ENCODE assay signal across 15 mouse cellular contexts in the genomic region with DNA sequence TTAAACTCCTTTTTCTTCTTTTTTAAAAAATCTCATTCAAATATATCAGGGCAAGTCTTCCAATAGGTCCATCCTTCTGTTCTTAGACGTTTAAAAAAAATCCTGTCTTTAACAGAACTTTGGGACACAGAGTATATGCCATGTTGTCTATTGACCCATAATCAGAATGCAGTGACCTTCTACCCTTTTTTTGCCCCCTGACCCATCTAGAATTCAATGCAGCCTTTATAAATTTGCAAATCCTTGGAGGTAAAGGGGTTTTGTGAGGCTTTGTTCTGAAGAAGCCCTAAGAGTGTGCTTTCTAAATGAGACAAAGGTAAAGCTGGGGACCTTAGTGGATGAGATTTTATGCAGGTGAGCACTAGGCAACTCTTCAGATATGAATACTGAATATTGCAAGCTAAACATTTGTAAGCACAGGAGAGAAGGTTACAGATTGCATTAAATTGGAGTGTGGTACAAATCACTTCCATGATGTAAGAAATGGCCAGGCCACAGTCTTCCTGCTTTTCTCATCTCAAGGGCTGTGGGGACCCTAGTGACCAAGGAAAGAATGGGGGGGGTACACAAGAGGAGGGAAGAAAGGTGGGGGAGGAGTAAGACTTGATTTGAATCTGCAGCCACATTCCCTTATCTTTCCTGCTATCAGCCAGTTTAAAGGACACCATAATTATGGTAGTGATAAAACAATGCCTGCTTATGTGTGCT. TPM values are rescaled to one million over a fixed set of nuclear protein-coding genes. Genes with fewer than 3 reads are reported as not detected.
DNase-seq lines count a peak whose midpoint lies in the region; ATAC-seq and TF ChIP-seq lines count a peak whose summit lies in the region.
"Had no signal": no experiment of that assay in that cellular context is flagged by ENCODE, and none has a peak within 500 bp of the region (broad histone marks: within the 10 kb centered on the region; RNA-seq: fewer than 3 reads in every experiment).

No protein-coding gene starts in this region.

- H3K27me3 ChIP-seq in intestine, embryonic 15.5 days (replicated peaks), result no peaks in the 10 kb centered on the region
- no peaks in the 10 kb centered on the region for H3K27me3 ChIP-seq in intestine, postnatal 0 days (replicated peaks; ENCODE audit: control insufficient read depth, insufficient read depth, low read length)
- H3K27me3 ChIP-seq in embryonic facial prominence, embryonic 11.5 days (ENCODE audit: control insufficient read depth, insufficient read depth, low read length), result no peaks in the 10 kb centered on the region
- H3K27me3 ChIP-seq in hindbrain, embryonic 13.5 days, result no peaks in the 10 kb centered on the region
- H3K27me3 ChIP-seq in liver, postnatal 0 days (ENCODE audit: insufficient read depth, low read length), result peaks cover 23% of the 10 kb centered on the region
- H3K27me3 ChIP-seq: limb, embryonic 13.5 days had no signal

- no peaks in the 10 kb centered on the region for H3K36me3 ChIP-seq in intestine, embryonic 15.5 days
- no peaks in the 10 kb centered on the region for H3K36me3 ChIP-seq in intestine, postnatal 0 days (ENCODE audit: control insufficient read depth, insufficient read depth)
- no peaks in the 10 kb centered on the region for H3K36me3 ChIP-seq in embryonic facial prominence, embryonic 11.5 days (replicated peaks; ENCODE audit: control insufficient read depth, insufficient read depth, low read depth, low read length)
- H3K36me3 ChIP-seq in hindbrain, embryonic 13.5 days, result no peaks in the 10 kb centered on the region
- H3K36me3 ChIP-seq in liver, postnatal 0 days (replicated peaks; ENCODE audit: insufficient read depth, low read length), result no peaks in the 10 kb centered on the region
- H3K36me3 ChIP-seq: limb, embryonic 13.5 days had no signal

- no peak overlapping the region for H3K4me3 ChIP-seq in intestine, embryonic 15.5 days (replicated peaks)
- H3K4me3 ChIP-seq in intestine, postnatal 0 days (ENCODE audit: low read depth, low read length), result no peak overlapping the region
- no peak overlapping the region for H3K4me3 ChIP-seq in embryonic facial prominence, embryonic 11.5 days (ENCODE audit: low read depth, low read length)
- H3K4me3 ChIP-seq in hindbrain, embryonic 13.5 days, result no peak overlapping the region
- no peak overlapping the region for H3K4me3 ChIP-seq in liver, postnatal 0 days (ENCODE audit: low read depth, low read length)
- H3K4me3 ChIP-seq: limb, embryonic 13.5 days had no signal

- no peak for ATAC-seq in intestine, embryonic 15.5 days
- ATAC-seq in intestine, postnatal 0 days, result no peak
- ATAC-seq in embryonic facial prominence, embryonic 11.5 days (replicated peaks; ENCODE audit: insufficient number of reproducible peaks, low FRiP score, low TSS enrichment, low read depth), result no peak
- ATAC-seq in hindbrain, embryonic 13.5 days (ENCODE audit: low FRiP score), result no peak
- ATAC-seq in liver, postnatal 0 days, result no peak

- no peak for TF ChIP-seq CTCF in intestine, postnatal 0 days (IDR thresholded peaks at IDR 0.05; ENCODE audit: low read depth)
- no peak for TF ChIP-seq CTCF in liver, postnatal 0 days (IDR thresholded peaks at IDR 0.05; ENCODE audit: low read depth)

- no peak overlapping the region for H3K4me2 ChIP-seq in intestine, embryonic 15.5 days (replicated peaks)
- no peak overlapping the region for H3K4me2 ChIP-seq in intestine, postnatal 0 days (replicated peaks; ENCODE audit: low read depth)
- H3K4me2 ChIP-seq in embryonic facial prominence, embryonic 11.5 days (ENCODE audit: low read depth, low read length), result no peak overlapping the region; the same call in 1 of the 2 replicates
- no peak overlapping the region for H3K4me2 ChIP-seq in hindbrain, embryonic 13.5 days
- no peak overlapping the region for H3K4me2 ChIP-seq in liver, postnatal 0 days (ENCODE audit: low read depth, low read length)
- H3K4me2 ChIP-seq: limb, embryonic 13.5 days had no signal

- H3K9ac ChIP-seq in intestine, embryonic 15.5 days, result no peak overlapping the region
- H3K9ac ChIP-seq in intestine, postnatal 0 days (ENCODE audit: low read depth, low read length), result no peak overlapping the region
- H3K9ac ChIP-seq in embryonic facial prominence, embryonic 11.5 days (replicated peaks; ENCODE audit: low read length), result peak overlapping the region; percentile 41
- H3K9ac ChIP-seq in hindbrain, embryonic 13.5 days, result no peak overlapping the region; the same call in 1 of the 2 replicates
- H3K9ac ChIP-seq in liver, postnatal 0 days (replicated peaks), result no peak overlapping the region
- H3K9ac ChIP-seq: limb, embryonic 13.5 days; lung, embryonic 14.5 days had no signal

- H3K9me3 ChIP-seq in intestine, embryonic 15.5 days, result no peaks in the 10 kb centered on the region
- no peaks in the 10 kb centered on the region for H3K9me3 ChIP-seq in intestine, postnatal 0 days (ENCODE audit: control insufficient read depth)
- H3K9me3 ChIP-seq in embryonic facial prominence, embryonic 11.5 days (replicated peaks; ENCODE audit: control insufficient read depth, low read length), result no peaks in the 10 kb centered on the region
- no peaks in the 10 kb centered on the region for H3K9me3 ChIP-seq in hindbrain, embryonic 13.5 days
- H3K9me3 ChIP-seq in liver, postnatal 0 days (ENCODE audit: low read length), result no peaks in the 10 kb centered on the region
- H3K9me3 ChIP-seq: limb, embryonic 13.5 days had no signal

- DNase-seq in embryo, embryonic 10.5 days (ENCODE audit: low spot score), result peak; percentile 79
- DNase-seq in embryonic facial prominence, embryonic 11.5 days (ENCODE audit: low spot score), result peak; percentile 14
- no peak for DNase-seq in liver, postnatal 0 days
- DNase-seq in left cerebral cortex, adult 8-10 months (ENCODE audit: low spot score in 2 of 2), result no peak
- DNase-seq: thymus, adult 18-20 months had no signal

- 0 out of 2 replicates have a peak overlapping the region, but pooled peaks have one; percentile 10 for H3K27ac ChIP-seq in intestine, embryonic 15.5 days
- no peak overlapping the region for H3K27ac ChIP-seq in intestine, postnatal 0 days (ENCODE audit: low read depth, low read length)
- no peak overlapping the region; the same call in 1 of the 2 replicates for H3K27ac ChIP-seq in embryonic facial prominence, embryonic 11.5 days (replicated peaks; ENCODE audit: low read depth, low read length)
- peak overlapping the region; percentile 31; the same call in 1 of the 2 replicates for H3K27ac ChIP-seq in hindbrain, embryonic 13.5 days
- H3K27ac ChIP-seq in liver, postnatal 0 days (ENCODE audit: low read depth), result no peak overlapping the region

- peaks cover 12% of the 10 kb centered on the region; the same call in 1 of the 2 replicates for H3K4me1 ChIP-seq in intestine, embryonic 15.5 days (replicated peaks)
- H3K4me1 ChIP-seq in intestine, postnatal 0 days (replicated peaks; ENCODE audit: control insufficient read depth, insufficient read depth, low read length), result peaks cover 9% of the 10 kb centered on the region; the same call in 1 of the 2 replicates
- peaks cover 5% of the 10 kb centered on the region for H3K4me1 ChIP-seq in embryonic facial prominence, embryonic 11.5 days (ENCODE audit: control insufficient read depth, insufficient read depth, low read length)
- peaks cover 48% of the 10 kb centered on the region for H3K4me1 ChIP-seq in hindbrain, embryonic 13.5 days (replicated peaks)
- peaks cover 19% of the 10 kb centered on the region for H3K4me1 ChIP-seq in liver, postnatal 0 days (ENCODE audit: insufficient read depth)

- WGBS in intestine, embryonic 15.5 days, result 73% methylated on average over 1 of the region's 1 CpGs
- WGBS in intestine, postnatal 0 days, result 79% methylated on average over 1 of the region's 1 CpGs
- WGBS in embryonic facial prominence, embryonic 11.5 days, result 13% methylated on average over 1 of the region's 1 CpGs
- WGBS in hindbrain, embryonic 13.5 days, result 17% methylated on average over 1 of the region's 1 CpGs
- 65% methylated on average over 1 of the region's 1 CpGs for WGBS in liver, postnatal 0 days (ENCODE audit: insufficient replicate concordance)

- no peak for TF ChIP-seq EP300 in liver, postnatal 0 days (IDR thresholded peaks at IDR 0.05; ENCODE audit: low read depth)

RNA-seq across cellular contexts. Expression of a gene that starts 1.6 kb away (rescaled TPM):
- polyA plus RNA-seq in intestine, embryonic 15.5 days (2015; fragmentation: Nextera tagmentation; extraction: Ambion mirVana), result 55.5 TPM in 2 replicates
- 22.6 and 30.1 TPM in 2 replicates for polyA plus RNA-seq in intestine, postnatal 0 days (2015; fragmentation: Nextera tagmentation; extraction: Ambion mirVana)
- 40.8 and 44.3 TPM in 2 replicates for polyA plus RNA-seq in embryonic facial prominence, embryonic 11.5 days (2014; fragmentation: Nextera tagmentation; extraction: Ambion mirVana)
- 60.3 and 61.4 TPM in 2 replicates for polyA plus RNA-seq in hindbrain, embryonic 13.5 days (2015; fragmentation: Nextera tagmentation; extraction: Ambion mirVana)
- polyA plus RNA-seq in liver, postnatal 0 days (2015; fragmentation: Nextera tagmentation; extraction: Ambion mirVana), result 20.7 and 22.4 TPM in 2 replicates
- total RNA-seq in left cerebral cortex, adult 8-10 months (2022), result 10 to 100 TPM; 53.3 to 62.7 (median 56.5) TPM

RNA-seq across cellular contexts. Expression of a gene that starts 4.5 kb away (rescaled TPM):
- polyA plus RNA-seq in intestine, embryonic 15.5 days (2015; fragmentation: Nextera tagmentation; extraction: Ambion mirVana), result 3.2 and 3.6 TPM in 2 replicates
- polyA plus RNA-seq in intestine, postnatal 0 days (2015; fragmentation: Nextera tagmentation; extraction: Ambion mirVana), result 0.95 and 1.2 TPM in 2 replicates
- 15.5 and 16.9 TPM in 2 replicates for polyA plus RNA-seq in embryonic facial prominence, embryonic 11.5 days (2014; fragmentation: Nextera tagmentation; extraction: Ambion mirVana)
- polyA plus RNA-seq in hindbrain, embryonic 13.5 days (2015; fragmentation: Nextera tagmentation; extraction: Ambion mirVana), result 11.5 and 12.7 TPM in 2 replicates
- 0.15 and 0.25 TPM in 2 replicates for polyA plus RNA-seq in liver, postnatal 0 days (2015; fragmentation: Nextera tagmentation; extraction: Ambion mirVana)
- 10 to 100 TPM in 1 of 4 experiments, 1 to 10 TPM in 3; 7.9 to 10.6 (median 8.5) TPM for total RNA-seq in left cerebral cortex, adult 8-10 months (2022)
- total RNA-seq: hematopoietic stem cell, adult 5-6 weeks; megakaryocyte-erythroid progenitor cell, adult 5-6 weeks had no signal

RNA-seq across cellular contexts. Expression of a gene that starts 15.9 kb away (rescaled TPM):
- polyA plus RNA-seq in intestine, embryonic 15.5 days (2015; fragmentation: Nextera tagmentation; extraction: Ambion mirVana), result 11.8 and 12.6 TPM in 2 replicates
- 6.3 and 6.8 TPM in 2 replicates for polyA plus RNA-seq in intestine, postnatal 0 days (2015; fragmentation: Nextera tagmentation; extraction: Ambion mirVana)
- polyA plus RNA-seq in embryonic facial prominence, embryonic 11.5 days (2014; fragmentation: Nextera tagmentation; extraction: Ambion mirVana), result 6.6 and 9.2 TPM in 2 replicates
- 13.1 and 14.0 TPM in 2 replicates for polyA plus RNA-seq in hindbrain, embryonic 13.5 days (2015; fragmentation: Nextera tagmentation; extraction: Ambion mirVana)
- polyA plus RNA-seq in liver, postnatal 0 days (2015; fragmentation: Nextera tagmentation; extraction: Ambion mirVana), result 0.76 and 0.99 TPM in 2 replicates
- total RNA-seq in left cerebral cortex, adult 8-10 months (2022), result 1 to 10 TPM; 1.8 to 3.5 (median 2.2) TPM
- total RNA-seq: hematopoietic stem cell, adult 5-6 weeks; megakaryocyte-erythroid progenitor cell, adult 5-6 weeks had no signal

RNA-seq across cellular contexts. Expression of a gene that starts 56.6 kb away (rescaled TPM):
- not detected in 2 replicates for polyA plus RNA-seq in intestine, embryonic 15.5 days (2015; fragmentation: Nextera tagmentation; extraction: Ambion mirVana)
- not detected in 2 replicates for polyA plus RNA-seq in intestine, postnatal 0 days (2015; fragmentation: Nextera tagmentation; extraction: Ambion mirVana)
- not detected in 2 replicates for polyA plus RNA-seq in embryonic facial prominence, embryonic 11.5 days (2014; fragmentation: Nextera tagmentation; extraction: Ambion mirVana)
- not detected in 2 replicates for polyA plus RNA-seq in hindbrain, embryonic 13.5 days (2015; fragmentation: Nextera tagmentation; extraction: Ambion mirVana)
- polyA plus RNA-seq in liver, postnatal 0 days (2015; fragmentation: Nextera tagmentation; extraction: Ambion mirVana), result not detected in 2 replicates
- not detected for total RNA-seq in left cerebral cortex, adult 8-10 months (2022)
- total RNA-seq: adrenal gland, postnatal 10 days; gastrocnemius, adult 18-20 months; hematopoietic stem cell, adult 5-6 weeks; layer of hippocampus, postnatal 14 days; megakaryocyte-erythroid progenitor cell, adult 5-6 weeks had no signal
- polyA plus RNA-seq: limb, embryonic 13.5 days; lung, embryonic 14.5 days had no signal

Comparison
In these comparisons a context has a peak if more than half of its experiments do, and no peak if none do; other contexts are left out.
1. H3K27ac ChIP-seq: peak in intestine, embryonic 15.5 days (single experiment) and hindbrain, embryonic 13.5 days (single experiment); none in intestine, postnatal 0 days (single experiment), embryonic facial prominence, embryonic 11.5 days (single experiment) and liver, postnatal 0 days (single experiment).
2. DNase-seq: peak in embryo, embryonic 10.5 days (single experiment) and embryonic facial prominence, embryonic 11.5 days (single experiment); none in liver, postnatal 0 days (single experiment) and left cerebral cortex, adult 8-10 months (0 of 2).